Mouse (Mus musculus) limb, embryonic 14.5 days (tissue): ENCODE data around the gene Hspb9. TPM values are rescaled to one million over a fixed set of nuclear protein-coding genes. Genes with fewer than 3 reads are reported as not detected.

Source experiments
- ATAC-seq: fragments of 200-750 bp; cut with Nextera tagmentation; 2 replicates; pipeline ENCODE4 v1.8.0; 2017; ENCODE audit warnings: low read depth, moderate number of reproducible peaks, moderate TSS enrichment; ENCODE audit not compliant: low FRiP score
- DNase-seq: peaks from one replicate; pipeline ENCODE4 v3.0.0-alpha.2; 2015; ENCODE audit warnings: low spot score
- H3K27ac ChIP-seq: fragments of 300-500 bp; sonication (generic); replicated peaks from 2 replicates; pipeline ENCODE4 v1.5.1; 2014; ENCODE audit warnings: low read depth, mild to moderate bottlenecking, low read length, moderate library complexity, mixed read lengths
- H3K27me3 ChIP-seq: fragments of 300-500 bp; sonication (generic); 2 replicates; pipeline ENCODE4 v1.6.1; 2014; ENCODE audit warnings: low read length, mixed read lengths; ENCODE audit not compliant: control insufficient read depth, insufficient read depth
- H3K36me3 ChIP-seq: fragments of 300-500 bp; sonication (generic); 2 replicates; pipeline ENCODE4 v1.6.1; 2014; ENCODE audit warnings: mild to moderate bottlenecking, low read length, moderate library complexity, mixed read lengths; ENCODE audit not compliant: control insufficient read depth, insufficient read depth
- H3K4me1 ChIP-seq: fragments of 300-500 bp; sonication (generic); 2 replicates; pipeline ENCODE4 v1.6.1; 2014; ENCODE audit warnings: antibody characterized with exemption, low read length, mixed read lengths; ENCODE audit not compliant: control insufficient read depth, insufficient read depth
- H3K4me2 ChIP-seq: fragments of 300-500 bp; sonication (generic); replicated peaks from 2 replicates; pipeline ENCODE4 v1.6.1; 2014; ENCODE audit warnings: low read depth, mild to moderate bottlenecking, low read length, moderate library complexity; ENCODE audit not compliant: severe bottlenecking
- H3K4me3 ChIP-seq: fragments of 300-500 bp; sonication (generic); replicated peaks from 2 replicates; pipeline ENCODE4 v1.5.1; 2014; ENCODE audit warnings: low read length
- H3K9ac ChIP-seq: fragments of 300-500 bp; sonication (generic); 2 replicates; pipeline ENCODE4 v1.6.1; 2014; ENCODE audit warnings: mild to moderate bottlenecking, low read depth, low read length, moderate library complexity; ENCODE audit not compliant: severe bottlenecking
- H3K9me3 ChIP-seq: fragments of 300-500 bp; sonication (generic); 2 replicates; pipeline ENCODE4 v1.6.1; 2016; ENCODE audit warnings: low read length; ENCODE audit not compliant: control insufficient read depth
- POLR2A ChIP-seq: fragments of 200-500 bp; IDR thresholded peaks from 2 replicates; pipeline ENCODE4 v1.8.0; 2012; ENCODE audit warnings: inconsistent platforms, mild to moderate bottlenecking, moderate library complexity, borderline replicate concordance; ENCODE audit not compliant: insufficient read depth, insufficient read length; ENCODE audit errors: extremely low read depth
- WGBS: fragments of 180-500 bp; shearing (Covaris S2); extraction: QIAGEN DNeasy Blood & Tissue Kit; methylation state at CpG from one replicate; pipeline ENCODE4 v1.1.7; 2014; 5-methylcytosine and 5-hydroxymethylcytosine counted together
- polyA plus RNA-seq, 2 experiments: library from polyadenylated mRNA; depleted of rRNA in 1 of 2; stranded (reverse) in 1 of 2; unstranded in 1 of 2; fragments of >200 nt; fragmentation: Nextera tagmentation in 1 of 2; extraction: Ambion mirVana in 1 of 2; gene quantifications; 2 replicates each; pipeline versions ENCODE4 v1.2.1 to v1.2.3; 2012 to 2014

Hspb9 gene
- polyA plus RNA-seq, 2 experiments, result not detected

DNA sequence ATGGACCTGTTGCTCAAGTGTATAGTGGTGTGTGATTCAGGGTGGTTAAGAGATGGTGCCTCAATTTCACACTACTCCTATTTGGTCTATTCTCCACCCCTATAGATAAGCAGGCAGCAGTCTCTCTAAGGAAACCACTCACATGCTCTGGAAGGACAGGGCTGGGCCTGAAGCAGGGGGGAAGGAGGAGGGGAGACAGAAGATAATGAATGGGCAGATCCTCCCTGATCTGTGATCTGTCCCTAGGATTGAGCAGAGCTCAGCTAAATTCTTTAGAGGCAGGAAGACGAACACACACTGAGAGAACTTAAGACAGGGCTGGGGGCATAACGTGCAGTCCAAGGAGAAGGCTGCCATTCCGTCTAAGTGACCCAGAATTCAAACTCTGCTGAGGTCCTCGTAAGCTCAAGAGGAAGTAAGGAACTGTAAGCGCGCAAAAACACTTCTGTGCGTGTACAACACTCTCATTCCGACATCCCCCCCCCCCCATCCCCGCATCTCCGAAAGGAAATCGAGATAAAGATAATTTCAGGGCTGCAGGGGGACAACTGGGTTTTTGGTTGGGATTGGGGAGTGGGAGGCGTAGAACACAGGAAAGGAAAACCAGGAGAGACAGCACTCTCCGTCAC, 23.6 kb downstream of the Hspb9 start:
- H3K27ac ChIP-seq, result no peak overlapping the region; the same call in 1 of the 2 replicates
- peaks cover 8% of the 10 kb centered on the region for H3K36me3 ChIP-seq
- no peak for DNase-seq
- WGBS, result 4% methylated on average over 13 of the region's 13 CpGs
- TF ChIP-seq POLR2A, result no peak
- peak overlapping the region; percentile 93 for H3K9ac ChIP-seq
- ATAC-seq, result no peak
- H3K9me3 ChIP-seq, result no peaks in the 10 kb centered on the region
- H3K27me3 ChIP-seq, result no peaks in the 10 kb centered on the region
- H3K4me2 ChIP-seq, result peak overlapping the region; percentile 82
- peak overlapping the region; percentile 95 for H3K4me3 ChIP-seq
- H3K4me1 ChIP-seq, result peaks cover 7% of the 10 kb centered on the region; the same call in 1 of the 2 replicates

DNA sequence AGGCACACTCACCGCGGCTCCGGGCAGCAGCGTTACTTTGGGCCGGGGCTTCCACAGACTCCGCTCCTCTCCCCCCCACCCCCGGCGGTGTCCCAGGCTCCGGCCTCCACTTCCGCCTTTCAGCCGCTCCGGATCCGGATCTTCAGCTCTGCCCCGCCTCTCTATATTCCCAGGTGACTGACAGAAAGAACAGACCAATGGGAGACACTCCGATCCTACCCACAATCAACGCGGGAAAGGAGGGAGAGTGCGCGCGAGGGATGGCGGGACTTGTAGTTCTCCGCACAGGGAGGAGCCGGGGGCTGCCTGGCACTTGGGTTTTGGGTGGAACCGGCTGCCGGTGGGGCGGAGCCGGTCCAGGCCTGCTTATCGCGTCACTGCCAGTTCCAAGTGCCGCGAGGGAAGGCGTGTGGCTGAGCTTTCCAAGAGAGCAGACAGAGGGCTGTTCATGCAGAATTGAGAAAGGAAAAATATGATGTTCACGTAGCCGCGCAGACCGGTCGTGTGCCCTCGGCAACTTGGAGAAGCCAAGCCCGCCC, 24.5 kb downstream of the Hspb9 start, which contains the start of gene Rab5c:
TSS of gene Rab5c (minus strand) at position 150 of the 539 bp plus-strand sequence.
- peak within 1 kb of the TSS; percentile 93 for H3K9ac ChIP-seq
- peak within 1 kb of the TSS; percentile 95 for H3K4me3 ChIP-seq
- H3K4me1 ChIP-seq, result peaks cover 7% of the 10 kb centered on the region; the same call in 1 of the 2 replicates
- H3K36me3 ChIP-seq, result peaks cover 8% of the 10 kb centered on the region
- peak within 1 kb of the TSS; percentile 14; the same call in 1 of the 2 replicates for H3K27ac ChIP-seq
- H3K9me3 ChIP-seq, result no peaks in the 10 kb centered on the region
- DNase-seq (peak; percentile 99), ATAC-seq (peak; percentile 100)
- WGBS, result under 1% methylated on average over 33 of the region's 39 CpGs
- no peaks in the 10 kb centered on the region for H3K27me3 ChIP-seq
- H3K4me2 ChIP-seq, result peak within 1 kb of the TSS; percentile 82
- 0 out of 2 replicates have a peak, but pooled peaks have one; percentile 24 for TF ChIP-seq POLR2A

DNA sequence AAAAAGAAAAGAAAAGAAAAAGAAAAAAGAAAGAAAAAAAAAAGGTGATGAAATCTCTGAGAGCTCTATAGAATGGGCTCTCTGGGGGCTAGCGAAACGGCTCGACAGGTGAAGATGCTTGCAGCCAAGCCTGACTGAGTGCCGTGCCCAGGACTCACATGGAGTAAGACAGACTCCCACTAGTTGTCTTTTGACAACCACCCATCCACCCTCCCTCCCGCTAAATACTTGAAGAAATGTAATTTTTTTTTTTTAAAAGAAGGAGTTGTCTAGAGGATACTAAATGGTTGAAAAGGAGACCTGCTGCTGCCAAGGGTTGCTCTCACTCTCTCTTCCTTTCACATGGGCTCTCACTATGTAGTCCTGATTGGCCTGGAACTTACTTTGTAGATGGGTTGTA, 25.1 kb downstream of the Hspb9 start:
- peak overlapping the region; percentile 95 for H3K4me3 ChIP-seq
- no peaks in the 10 kb centered on the region for H3K27me3 ChIP-seq
- TF ChIP-seq POLR2A, result no peak
- H3K4me1 ChIP-seq, result peaks cover 7% of the 10 kb centered on the region; the same call in 1 of the 2 replicates
- 21% methylated on average over 5 of the region's 5 CpGs for WGBS
- peak overlapping the region; percentile 82 for H3K4me2 ChIP-seq
- peak overlapping the region; percentile 93; the same call in 1 of the 2 replicates for H3K9ac ChIP-seq
- ATAC-seq (no peak), DNase-seq (no peak)
- H3K27ac ChIP-seq, result 0 out of 2 replicates have a peak overlapping the region, but pooled peaks have one; percentile 14
- H3K36me3 ChIP-seq, result peaks cover 5% of the 10 kb centered on the region; the same call in 1 of the 2 replicates
- no peaks in the 10 kb centered on the region for H3K9me3 ChIP-seq

DNA sequence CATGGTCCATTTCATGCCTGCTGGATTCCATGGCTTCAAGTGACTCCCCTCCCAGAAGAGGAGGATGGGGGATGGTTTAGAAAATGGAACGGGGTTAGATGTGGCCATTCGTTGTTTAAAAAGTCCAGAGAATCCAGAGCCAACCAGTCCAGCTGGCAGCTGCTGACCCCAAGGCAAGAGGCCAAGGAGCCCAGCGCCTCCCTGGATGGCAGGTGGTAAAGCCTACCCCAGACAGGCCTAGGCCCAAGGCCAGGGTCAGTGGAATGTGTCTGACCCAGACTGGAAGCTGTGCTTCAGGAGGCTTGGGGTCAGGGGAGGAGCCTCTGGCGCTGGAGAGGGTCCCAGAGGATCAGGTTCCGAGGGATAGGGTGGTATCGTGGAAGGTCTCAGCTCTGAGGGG, 27.7 kb downstream of the Hspb9 start:
- Histone ChIP-seq H3K9me3 (no peaks in the 10 kb centered on the region), H3K27ac (no peak overlapping the region), H3K4me3 (no peak overlapping the region), H3K9ac (no peak overlapping the region), H3K36me3 (no peaks in the 10 kb centered on the region), H3K4me1 (peaks cover 7% of the 10 kb centered on the region; the same call in 1 of the 2 replicates), H3K4me2 (no peak overlapping the region), H3K27me3 (no peaks in the 10 kb centered on the region)
- ATAC-seq (no peak), DNase-seq (no peak)
- WGBS, result 69% methylated on average over 6 of the region's 6 CpGs
- TF ChIP-seq POLR2A, result no peak

DNA sequence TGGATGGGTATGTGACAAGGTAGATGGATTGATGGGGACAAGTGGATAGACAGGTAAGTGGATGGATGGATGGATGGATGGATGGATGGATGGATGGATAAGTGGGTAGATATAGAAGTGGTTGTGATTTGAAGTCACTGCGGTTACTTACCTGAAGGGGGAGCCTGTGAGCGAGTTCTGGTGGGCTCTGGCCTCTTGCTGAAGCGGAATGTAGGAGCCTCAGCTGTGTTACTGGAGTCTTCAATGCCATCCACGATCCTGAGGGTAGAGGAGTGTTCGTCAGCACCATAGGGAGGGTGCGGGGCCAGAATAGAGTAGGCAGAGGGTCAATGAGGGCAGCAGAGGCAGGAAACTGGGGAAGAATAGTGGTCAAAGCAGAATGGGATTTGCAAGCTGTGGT, 31.4 kb downstream of the Hspb9 start:
- no peaks in the 10 kb centered on the region for H3K9me3 ChIP-seq
- DNase-seq (peak; percentile 27), ATAC-seq (no peak)
- no peaks in the 10 kb centered on the region for H3K4me1 ChIP-seq
- no peak for TF ChIP-seq POLR2A
- H3K36me3 ChIP-seq, result no peaks in the 10 kb centered on the region
- no peak overlapping the region for H3K27ac ChIP-seq
- no peak overlapping the region for H3K4me2 ChIP-seq
- 18% methylated on average over 6 of the region's 6 CpGs for whole genome bisulfite sequencing
- no peak overlapping the region for H3K4me3 ChIP-seq
- H3K27me3 ChIP-seq, result no peaks in the 10 kb centered on the region
- no peak overlapping the region; the same call in 1 of the 2 replicates for H3K9ac ChIP-seq
